Mouse (Mus musculus) gonadal fat pad, adult 2 months (tissue): ENCODE measurements around the gene Fzd5. TPM values are rescaled to one million over a fixed set of nuclear protein-coding genes. Genes with fewer than 3 reads are reported as not detected.

Source experiments
- DNase-seq: peaks from one replicate; pipeline ENCODE4 v3.0.0-alpha.2; 2012; ENCODE audit warnings: low read depth
- polyA plus RNA-seq: library from polyadenylated mRNA; depleted of rRNA; stranded (reverse); fragments of >200 nt; gene quantifications from 2 replicates; pipeline ENCODE4 v1.2.3, GENCODE M21; 2012

Fzd5 gene
- polyA plus RNA-seq, 1 experiment = 12.9 TPM

- no peak for DNase-seq
Observed at GRCm38 (mm10) chr1:64733453-64734245, 3.9 kb downstream of the Fzd5 start.

GRCm38 (mm10) chr1:64732637-64733200, 4.8 kb downstream of the Fzd5 start:
- DNase-seq = no peak

GRCm38 (mm10) chr1:64732161-64732560, 5.4 kb downstream of the Fzd5 start:
- DNase-seq = no peak

- DNase-seq = no peak
Observed at GRCm38 (mm10) chr1:64731341-64732020, 6.1 kb downstream of the Fzd5 start.

- no peak for DNase-seq
Observed at GRCm38 (mm10) chr1:64730046-64730445, 7.5 kb downstream of the Fzd5 start.

GRCm38 (mm10) chr1:64721034-64721587, 16.4 kb downstream of the Fzd5 start:
- no peak for DNase-seq

- no peak for DNase-seq
Observed at GRCm38 (mm10) chr1:64717504-64717903, 20.0 kb downstream of the Fzd5 start.

- no peak for DNase-seq
Observed at GRCm38 (mm10) chr1:64716589-64717304, 20.8 kb downstream of the Fzd5 start.

GRCm38 (mm10) chr1:64715458-64715857, 22.1 kb downstream of the Fzd5 start:
- DNase-seq = no peak

- no peak for DNase-seq
Observed at GRCm38 (mm10) chr1:64712006-64712760, 25.4 kb downstream of the Fzd5 start.

GRCm38 (mm10) chr1:64709891-64710290, 27.7 kb downstream of the Fzd5 start:
- no peak for DNase-seq

GRCm38 (mm10) chr1:64706610-64707009, 30.9 kb downstream of the Fzd5 start:
- no peak for DNase-seq

GRCm38 (mm10) chr1:64705230-64705629, 32.3 kb downstream of the Fzd5 start:
- DNase-seq = no peak

GRCm38 (mm10) chr1:64701780-64702179, 35.8 kb downstream of the Fzd5 start:
- DNase-seq = no peak

GRCm38 (mm10) chr1:64695156-64695555, 42.4 kb downstream of the Fzd5 start:
- no peak for DNase-seq

- DNase-seq = no peak
Observed at GRCm38 (mm10) chr1:64691581-64691980, 46.0 kb downstream of the Fzd5 start.

GRCm38 (mm10) chr1:64691121-64691551, 46.4 kb downstream of the Fzd5 start:
- DNase-seq = no peak

- DNase-seq = peak; percentile 70
Observed at GRCm38 (mm10) chr1:64690213-64691013, 47.1 kb downstream of the Fzd5 start, which contains the start of gene Ccnyl1. Ccnyl1 (plus strand) TSS chr1:64690455.

GRCm38 (mm10) chr1:64689561-64690212, 47.9 kb downstream of the Fzd5 start:
- no peak for DNase-seq

- DNase-seq = no peak
Observed at GRCm38 (mm10) chr1:64688046-64688445, 49.5 kb downstream of the Fzd5 start.
